Mouse (Mus musculus) cerebellum, adult 2 months (tissue): ENCODE data around the gene Fbxl17.

Source experiments
- CTCF ChIP-seq: fragments of 200-500 bp; IDR thresholded peaks from 2 replicates; pipeline ENCODE4 v1.5.1; 2011; ENCODE audit warnings: low read depth, mild to moderate bottlenecking, control low read depth, low read length, moderate library complexity, borderline replicate concordance; ENCODE audit not compliant: insufficient read depth
- POLR2A ChIP-seq: fragments of 200-500 bp; IDR thresholded peaks from 2 replicates; pipeline ENCODE4 v1.6.1; 2011; ENCODE audit warnings: low read length, control low read depth, borderline replicate concordance; ENCODE audit not compliant: insufficient read depth

- TF ChIP-seq CTCF = no peak
- no peak for TF ChIP-seq POLR2A
These were observed 141.0 kb downstream of the Fbxl17 start for GRCm38 (mm10) chr17:63358837-63359236.
